Mouse (Mus musculus) effector memory CD4-positive, alpha-beta T cell, adult 7 months (primary cell): ENCODE measurements around the gene Hist1h2bk. TPM values are rescaled to one million over a fixed set of nuclear protein-coding genes. Genes with fewer than 3 reads are reported as not detected.

Experiments
- polyA plus RNA-seq: library from polyadenylated mRNA; unstranded; fragments of 100-300 nt; shearing (Covaris generic); gene quantifications from one replicate; pipeline ENCODE4 v1.2.1, GENCODE M21; 2017

Gene Hist1h2bk
- polyA plus RNA-seq, result not detected

DNA sequence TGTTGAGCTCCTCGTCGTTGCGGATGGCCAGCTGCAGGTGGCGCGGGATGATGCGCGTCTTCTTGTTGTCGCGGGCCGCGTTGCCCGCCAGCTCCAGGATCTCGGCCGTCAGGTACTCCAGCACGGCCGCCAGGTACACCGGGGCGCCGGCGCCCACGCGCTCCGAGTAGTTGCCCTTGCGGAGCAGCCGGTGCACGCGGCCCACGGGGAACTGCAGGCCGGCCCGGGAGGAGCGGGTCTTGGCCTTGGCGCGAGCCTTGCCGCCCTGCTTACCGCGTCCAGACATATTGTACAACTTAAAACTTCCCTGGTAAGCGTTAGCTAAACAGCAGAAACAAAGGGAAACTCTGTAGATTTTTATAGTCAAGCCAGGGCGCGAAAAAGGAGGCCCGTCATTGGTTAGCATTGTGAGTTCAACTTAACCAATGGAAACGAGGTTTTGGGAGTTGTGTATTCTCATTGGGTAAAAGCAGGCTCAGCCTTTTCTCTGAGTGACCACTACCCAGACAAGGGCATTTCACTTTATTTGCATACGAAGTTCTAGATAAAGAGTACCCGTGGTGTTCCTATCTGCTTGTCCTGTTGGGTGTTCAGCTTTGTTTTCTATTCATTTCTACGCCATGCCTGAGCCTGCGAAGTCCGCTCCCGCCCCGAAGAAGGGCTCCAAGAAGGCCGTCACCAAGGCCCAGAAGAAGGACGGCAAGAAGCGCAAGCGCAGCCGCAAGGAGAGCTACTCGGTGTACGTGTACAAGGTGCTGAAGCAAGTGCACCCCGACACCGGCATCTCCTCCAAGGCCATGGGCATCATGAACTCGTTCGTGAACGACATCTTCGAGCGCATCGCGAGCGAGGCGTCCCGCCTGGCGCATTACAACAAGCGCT lies at the start of gene Hist1h2bk, which contains the start of gene Hist1h2ah:
Gene Hist1h2bk, plus strand, starts transcription at position 604 of the 882 bp plus-strand sequence.
Gene Hist1h2ah, minus strand, starts transcription at position 302 of the 882 bp plus-strand sequence.

DNA sequence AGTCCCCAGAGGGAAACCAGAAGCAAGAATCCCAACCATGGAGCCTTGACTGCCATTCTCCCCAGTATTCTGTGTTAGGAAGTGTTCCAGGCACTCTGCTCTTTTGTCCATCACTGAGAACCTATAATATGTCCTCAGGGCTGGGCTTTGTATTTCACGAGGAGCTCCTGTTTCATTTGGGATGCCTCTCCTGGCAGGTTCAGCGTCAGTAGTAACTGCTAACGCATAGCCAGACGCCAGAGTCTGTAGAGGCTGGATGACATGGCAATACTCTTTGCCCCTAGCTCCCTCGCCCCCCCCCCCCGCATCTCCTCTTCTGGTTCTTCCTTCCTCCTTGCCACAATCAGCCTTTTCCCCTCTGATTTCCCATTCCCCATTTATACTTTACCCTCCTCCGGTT lies 26.0 kb upstream of the Hist1h2bk start, which contains the start of gene Prss16:
Gene Prss16, minus strand, starts transcription at position 101 of the 400 bp plus-strand sequence.

DNA sequence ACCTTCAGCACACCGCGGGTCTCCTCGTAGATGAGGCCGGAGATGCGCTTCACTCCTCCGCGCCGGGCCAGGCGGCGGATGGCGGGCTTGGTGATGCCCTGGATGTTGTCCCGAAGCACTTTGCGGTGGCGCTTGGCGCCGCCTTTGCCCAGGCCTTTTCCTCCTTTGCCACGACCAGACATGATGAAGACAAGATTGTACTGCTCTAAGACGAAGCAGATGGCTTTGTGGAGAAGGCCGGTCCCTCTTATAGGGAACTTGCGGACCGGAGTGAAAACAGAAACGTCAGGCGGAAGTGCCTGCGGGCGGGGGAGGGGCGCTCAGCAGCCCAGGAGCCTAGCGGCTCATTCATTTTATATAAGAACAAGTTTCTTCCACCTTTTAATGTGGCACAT lies 5.5 kb downstream of the Hist1h2bk start, which contains the start of gene Hist1h4i:
Gene Hist1h4i, minus strand, starts transcription at position 221 of the 395 bp plus-strand sequence.

DNA sequence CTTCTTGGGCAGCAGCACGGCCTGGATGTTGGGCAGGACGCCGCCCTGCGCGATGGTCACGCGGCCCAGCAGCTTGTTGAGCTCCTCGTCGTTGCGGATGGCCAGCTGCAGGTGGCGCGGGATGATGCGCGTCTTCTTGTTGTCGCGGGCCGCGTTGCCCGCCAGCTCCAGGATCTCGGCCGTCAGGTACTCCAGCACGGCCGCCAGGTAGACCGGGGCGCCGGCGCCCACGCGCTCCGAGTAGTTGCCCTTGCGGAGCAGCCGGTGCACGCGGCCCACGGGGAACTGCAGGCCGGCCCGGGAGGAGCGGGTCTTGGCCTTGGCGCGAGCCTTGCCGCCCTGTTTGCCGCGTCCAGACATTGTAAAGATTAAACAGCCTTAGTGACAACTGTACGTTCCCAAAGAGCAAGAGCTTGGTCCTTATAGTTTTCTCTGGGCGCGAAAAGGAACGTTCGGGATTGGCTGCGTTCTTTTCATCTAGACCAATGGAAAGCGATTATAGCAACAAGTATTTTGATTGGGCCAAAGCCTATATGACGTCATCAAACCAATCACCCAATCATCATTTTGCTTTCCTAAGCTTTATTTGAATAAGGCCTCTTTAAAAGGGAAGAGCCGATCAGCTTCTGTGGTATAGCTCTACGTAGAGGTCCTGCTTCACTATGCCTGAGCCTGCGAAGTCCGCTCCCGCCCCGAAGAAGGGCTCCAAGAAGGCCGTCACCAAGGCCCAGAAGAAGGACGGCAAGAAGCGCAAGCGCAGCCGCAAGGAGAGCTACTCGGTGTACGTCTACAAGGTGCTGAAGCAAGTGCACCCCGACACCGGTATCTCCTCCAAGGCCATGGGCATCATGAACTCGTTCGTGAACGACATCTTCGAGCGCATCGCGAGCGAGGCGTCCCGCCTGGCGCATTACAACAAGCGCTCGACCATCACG lies 7.2 kb downstream of the Hist1h2bk start, which contains the start of the genes Hist1h2ag and Hist1h2bj:
Gene Hist1h2ag, minus strand, starts transcription at position 377 of the 935 bp plus-strand sequence.
Gene Hist1h2bj, plus strand, starts transcription at position 647 of the 935 bp plus-strand sequence.

DNA sequence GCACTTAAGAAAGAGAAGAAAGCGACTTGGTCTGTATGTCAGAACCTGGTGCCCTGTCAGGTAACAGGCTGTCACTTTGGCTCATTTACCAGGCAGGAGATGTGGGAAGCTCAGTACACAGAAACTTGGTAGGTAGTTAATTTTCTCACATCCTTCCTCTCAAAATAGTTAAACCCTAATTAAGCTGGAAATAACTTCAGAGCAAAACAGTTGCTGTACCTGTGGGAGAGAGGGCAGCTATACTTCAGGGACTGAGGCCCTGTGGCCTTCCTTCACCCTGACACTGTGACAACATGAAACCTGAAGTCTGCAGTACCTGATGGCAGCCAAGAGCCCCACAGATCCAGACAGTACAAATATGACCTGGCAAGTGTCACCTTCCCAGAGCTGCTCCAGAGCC lies 48.5 kb downstream of the Hist1h2bk start, which contains the start of gene Vmn1r188:
Gene Vmn1r188, plus strand, starts transcription at position 301 of the 400 bp plus-strand sequence.

Other genes with a start within 250 kb of the Hist1h2bk start
- gene Hist1h2an, start 248.7 kb upstream of the Hist1h2bk start, polyA plus RNA-seq, result not detected
- gene Hist1h2bp, start 248.4 kb upstream of the Hist1h2bk start, polyA plus RNA-seq, result not detected
- 4.2 TPM for gene Hist1h2bq, start 225.7 kb upstream of the Hist1h2bk start, polyA plus RNA-seq
- gene Hist1h2ao, start 225.4 kb upstream of the Hist1h2bk start, polyA plus RNA-seq, result not detected
- gene Hist1h4m, start 224.1 kb upstream of the Hist1h2bk start, polyA plus RNA-seq, result not detected
- 20.0 TPM for gene Hist1h4n, start 203.7 kb upstream of the Hist1h2bk start, polyA plus RNA-seq
- 30.1 TPM for gene Hist1h2ap, start 202.4 kb upstream of the Hist1h2bk start, polyA plus RNA-seq
- gene Hist1h2br, start 202.1 kb upstream of the Hist1h2bk start, polyA plus RNA-seq, result 4.6 TPM
- 2.4 TPM for gene Zfp184, start 90.8 kb upstream of the Hist1h2bk start, polyA plus RNA-seq
- gene Pom121l2, start 54.7 kb upstream of the Hist1h2bk start, polyA plus RNA-seq, result not detected
- 6.0 TPM for gene Prss16, start 26.1 kb upstream of the Hist1h2bk start, polyA plus RNA-seq
- not detected for gene Hist1h2ah, start 302 bp upstream of the Hist1h2bk start, polyA plus RNA-seq
- gene Hist1h4i, start 5.5 kb downstream of the Hist1h2bk start, polyA plus RNA-seq, result 10.9 TPM
- gene Hist1h2ag, start 7.1 kb downstream of the Hist1h2bk start, polyA plus RNA-seq, result not detected
- 1.3 TPM for gene Hist1h2bj, start 7.3 kb downstream of the Hist1h2bk start, polyA plus RNA-seq
- not detected for gene Vmn1r188, start 48.6 kb downstream of the Hist1h2bk start, polyA plus RNA-seq
- gene Vmn1r189, start 70.0 kb downstream of the Hist1h2bk start, polyA plus RNA-seq, result not detected
- not detected for gene Vmn1r191, start 148.1 kb downstream of the Hist1h2bk start, polyA plus RNA-seq
- not detected for gene Vmn1r192, start 155.3 kb downstream of the Hist1h2bk start, polyA plus RNA-seq
- gene Vmn1r193, start 187.3 kb downstream of the Hist1h2bk start, polyA plus RNA-seq, result 0.06 TPM
- gene Vmn1r194, start 208.3 kb downstream of the Hist1h2bk start, polyA plus RNA-seq, result not detected
- not detected for gene Vmn1r195, start 234.7 kb downstream of the Hist1h2bk start, polyA plus RNA-seq